Comparison of ENCODE assay signal across 9 mouse cellular contexts in genomic region chr2:19444931-19445831, GRCm38 (mm10). TPM values are rescaled to one million over a fixed set of nuclear protein-coding genes. Genes with fewer than 3 reads are reported as not detected.
A peak's percentile ranks its signal among the peaks of the same experiment; 100 is the strongest.
DNase-seq lines count a peak whose midpoint lies in the region; ATAC-seq and TF ChIP-seq lines count a peak whose summit lies in the region.
"Had no signal": no experiment of that assay in that cellular context is flagged by ENCODE, and none has a peak within 500 bp of the region (broad histone marks: within the 10 kb centered on the region; RNA-seq: fewer than 3 reads in every experiment).

Gene Ptf1a, plus strand, starts transcription at chr2:19445663.

- no peak for TF ChIP-seq EP300 in stomach, postnatal 0 days (optimal IDR thresholded peaks at IDR 0.05)

- no peak within 1 kb of the TSS for H3K9ac ChIP-seq in lung, embryonic 15.5 days
- H3K9ac ChIP-seq in forebrain, embryonic 14.5 days (ENCODE audit: low read length): peak within 1 kb of the TSS; percentile 37; the same call in 1 of the 2 replicates
- no peak within 1 kb of the TSS for H3K9ac ChIP-seq in limb, embryonic 14.5 days (ENCODE audit: low read depth, low read length, severe bottlenecking)
- H3K9ac ChIP-seq in stomach, postnatal 0 days (ENCODE audit: low read length): no peak within 1 kb of the TSS

- DNase-seq in lung, postnatal 25 days (ENCODE audit: low spot score): no peak
- peak; percentile 53 for DNase-seq in forebrain, embryonic 14.5 days (ENCODE audit: low spot score)
- DNase-seq in limb, embryonic 14.5 days (ENCODE audit: low spot score): no peak
- no peak for DNase-seq in stomach, postnatal 0 days (ENCODE audit: low spot score)
- DNase-seq in thymus, postnatal 36 days: no peak
- no peak for DNase-seq in gastrocnemius, adult 2 months

- ATAC-seq in lung, embryonic 15.5 days (ENCODE audit: borderline replicate concordance, extremely low read depth, low FRiP score, low TSS enrichment): 0 out of 2 replicates have a peak, but pooled peaks have one; percentile 47
- ATAC-seq in forebrain, embryonic 14.5 days: peak; percentile 79
- peak; percentile 47 for ATAC-seq in limb, embryonic 14.5 days (ENCODE audit: low FRiP score, low read depth)
- ATAC-seq in stomach, postnatal 0 days (ENCODE audit: low FRiP score, low TSS enrichment): no peak

- H3K4me1 ChIP-seq in lung, embryonic 15.5 days: peaks cover 19% of the 10 kb centered on the region
- H3K4me1 ChIP-seq in forebrain, embryonic 14.5 days (ENCODE audit: control insufficient read depth, insufficient read depth, low read length): peaks cover 8% of the 10 kb centered on the region
- 0 out of 2 replicates have a peak, but pooled peaks cover 3% of the 10 kb centered on the region for H3K4me1 ChIP-seq in limb, embryonic 14.5 days (ENCODE audit: control insufficient read depth, insufficient read depth, low read length)
- H3K4me1 ChIP-seq in stomach, postnatal 0 days (replicated peaks; ENCODE audit: control insufficient read depth, insufficient read depth): no peaks in the 10 kb centered on the region

- TF ChIP-seq POLR2A in limb, embryonic 14.5 days (IDR thresholded peaks at IDR 0.05; ENCODE audit: borderline replicate concordance, extremely low read depth, insufficient read depth, insufficient read length): no peak

- H3K27me3 ChIP-seq in lung, embryonic 15.5 days: peaks cover 93% of the 10 kb centered on the region
- H3K27me3 ChIP-seq in forebrain, embryonic 14.5 days (replicated peaks; ENCODE audit: control insufficient read depth, insufficient read depth, low read length): peaks cover 80% of the 10 kb centered on the region
- peaks cover 89% of the 10 kb centered on the region for H3K27me3 ChIP-seq in limb, embryonic 14.5 days (ENCODE audit: control insufficient read depth, insufficient read depth, low read length)
- peaks cover 26% of the 10 kb centered on the region for H3K27me3 ChIP-seq in stomach, postnatal 0 days (ENCODE audit: control insufficient read depth, insufficient read depth, low read length)

- intact Hi-C loops in gastrocnemius, adult 2 months (cut with DNase I): no loop called here

- no peak within 1 kb of the TSS for H3K27ac ChIP-seq in lung, embryonic 15.5 days
- no peak within 1 kb of the TSS for H3K27ac ChIP-seq in forebrain, embryonic 14.5 days (ENCODE audit: low read depth, low read length)
- H3K27ac ChIP-seq in limb, embryonic 14.5 days (replicated peaks; ENCODE audit: low read depth, low read length): no peak within 1 kb of the TSS
- no peak within 1 kb of the TSS for H3K27ac ChIP-seq in stomach, postnatal 0 days (replicated peaks)
- H3K27ac ChIP-seq in gastrocnemius, adult 2 months: no peak within 1 kb of the TSS

- peak within 1 kb of the TSS; percentile 50 for H3K4me2 ChIP-seq in lung, embryonic 15.5 days
- H3K4me2 ChIP-seq in forebrain, embryonic 14.5 days (ENCODE audit: low read length): peak within 1 kb of the TSS; percentile 61
- peak within 1 kb of the TSS; percentile 51 for H3K4me2 ChIP-seq in limb, embryonic 14.5 days (replicated peaks; ENCODE audit: low read depth, low read length, severe bottlenecking)
- H3K4me2 ChIP-seq in stomach, postnatal 0 days (replicated peaks; ENCODE audit: low read depth): peak within 1 kb of the TSS; percentile 31

- TF ChIP-seq CTCF in stomach, postnatal 0 days (IDR thresholded peaks at IDR 0.05; ENCODE audit: low read depth): no peak
- TF ChIP-seq CTCF in gastrocnemius, adult 2 months (IDR thresholded peaks at IDR 0.05): no peak

- 1% methylated on average over 49 of the region's 53 CpGs for WGBS in lung, embryonic 15.5 days
- under 1% methylated on average over 53 of the region's 53 CpGs for WGBS in forebrain, embryonic 14.5 days
- 2% methylated on average over 38 of the region's 53 CpGs for WGBS in limb, embryonic 14.5 days
- WGBS in stomach, postnatal 0 days: 1% methylated on average over 52 of the region's 53 CpGs

- no peaks in the 10 kb centered on the region for H3K36me3 ChIP-seq in lung, embryonic 15.5 days
- no peaks in the 10 kb centered on the region for H3K36me3 ChIP-seq in forebrain, embryonic 14.5 days (ENCODE audit: control insufficient read depth, insufficient read depth, low read length)
- H3K36me3 ChIP-seq in limb, embryonic 14.5 days (ENCODE audit: control insufficient read depth, insufficient read depth, low read length): no peaks in the 10 kb centered on the region
- no peaks in the 10 kb centered on the region for H3K36me3 ChIP-seq in stomach, postnatal 0 days (ENCODE audit: control insufficient read depth, insufficient read depth, low read length)

- H3K9me3 ChIP-seq in lung, embryonic 15.5 days: no peaks in the 10 kb centered on the region
- H3K9me3 ChIP-seq in forebrain, embryonic 14.5 days (replicated peaks; ENCODE audit: control insufficient read depth, low read length): no peaks in the 10 kb centered on the region
- H3K9me3 ChIP-seq in limb, embryonic 14.5 days (ENCODE audit: control insufficient read depth, low read length): no peaks in the 10 kb centered on the region
- H3K9me3 ChIP-seq in stomach, postnatal 0 days (ENCODE audit: control insufficient read depth, low read length): no peaks in the 10 kb centered on the region

- H3K4me3 ChIP-seq in lung, embryonic 15.5 days: peak within 1 kb of the TSS; percentile 23
- H3K4me3 ChIP-seq in forebrain, embryonic 14.5 days (ENCODE audit: low read depth, low read length): peak within 1 kb of the TSS; percentile 31
- H3K4me3 ChIP-seq in limb, embryonic 14.5 days (replicated peaks; ENCODE audit: low read length): peak within 1 kb of the TSS; percentile 31
- H3K4me3 ChIP-seq in stomach, postnatal 0 days (ENCODE audit: low read depth, low read length): peak within 1 kb of the TSS; percentile 4; the same call in 1 of the 2 replicates
- no peak within 1 kb of the TSS for H3K4me3 ChIP-seq in gastrocnemius, adult 2 months
- H3K4me3 ChIP-seq: erythroblast, embryonic 14.5 days had no signal

RNA-seq across cellular contexts. Expression of gene Ptf1a, which starts in this region (rescaled TPM):
- not detected in 2 replicates for polyA plus RNA-seq in lung, embryonic 15.5 days (2015; fragmentation: Nextera tagmentation; extraction: Ambion mirVana)
- 0.37 TPM in 1 of 2 replicates, not detected in the other for polyA plus RNA-seq in forebrain, embryonic 14.5 days (2014; fragmentation: Nextera tagmentation; extraction: Ambion mirVana)
- 0.04 TPM in 1 of 2 replicates, not detected in the other for polyA plus RNA-seq in limb, embryonic 14.5 days (2012; rRNA removed)
- polyA plus RNA-seq in limb, embryonic 14.5 days (2014; fragmentation: Nextera tagmentation; extraction: Ambion mirVana): not detected in 2 replicates
- polyA plus RNA-seq in stomach, postnatal 0 days (2015; fragmentation: Nextera tagmentation; extraction: Ambion mirVana): 0.48 and 0.82 TPM in 2 replicates
- not detected for total RNA-seq in gastrocnemius, adult 2 months (2021)
- total RNA-seq: layer of hippocampus, postnatal 10 days had no signal
- polyA plus RNA-seq: erythroblast, embryonic 14.5 days had no signal

Comparison
In these comparisons a context has a peak if more than half of its experiments do, and no peak if none do; other contexts are left out.
1. Peak in ATAC-seq, H3K4me3 ChIP-seq and H3K4me2 ChIP-seq in lung, embryonic 15.5 days; RNA of the gene not detected or under 1 TPM.
2. Peak in DNase-seq, ATAC-seq, H3K4me3 ChIP-seq, H3K9ac ChIP-seq and H3K4me2 ChIP-seq in forebrain, embryonic 14.5 days; RNA of the gene not detected or under 1 TPM.
3. Peak in ATAC-seq, H3K4me3 ChIP-seq and H3K4me2 ChIP-seq in limb, embryonic 14.5 days; RNA of the gene not detected or under 1 TPM.